Mouse (Mus musculus) embryonic fibroblast, embryonic 13.5 days (primary cell): ENCODE measurements around the gene Olfr224. TPM values are rescaled to one million over a fixed set of nuclear protein-coding genes. Genes with fewer than 3 reads are reported as not detected.

ENCODE experiments used
- polyA plus RNA-seq: library from polyadenylated mRNA; stranded (reverse); fragments of >200 nt; gene quantifications from 2 replicates; pipeline ENCODE4 v1.2.4, GENCODE M21; 2011; ENCODE audit warnings: low read depth; ENCODE audit not compliant: missing spikeins, insufficient read length

Gene Olfr224
- polyA plus RNA-seq, 1 experiment: not detected

Other genes with a start within 250 kb of the Olfr224 start
- 22.1 and 23.2 TPM in 2 replicates for gene Zfp672, start 240.2 kb downstream of the Olfr224 start, polyA plus RNA-seq
- gene Sh3bp5l, start 239.8 kb downstream of the Olfr224 start, polyA plus RNA-seq: 21.5 and 25.1 TPM in 2 replicates
- gene Lypd8, start 191.5 kb downstream of the Olfr224 start, polyA plus RNA-seq: not detected in 2 replicates
- gene 1810065E05Rik, start 149.4 kb downstream of the Olfr224 start, polyA plus RNA-seq: not detected in 2 replicates
- not detected in 2 replicates for gene Gm12253, start 138.0 kb downstream of the Olfr224 start, polyA plus RNA-seq
- gene Lypd9, start 117.6 kb downstream of the Olfr224 start, polyA plus RNA-seq: not detected in 2 replicates
- not detected in 2 replicates for gene Olfr30, start 108.3 kb downstream of the Olfr224 start, polyA plus RNA-seq
- gene Olfr332, start 78.0 kb downstream of the Olfr224 start, polyA plus RNA-seq: not detected in 2 replicates
- not detected in 2 replicates for gene Olfr331, start 68.0 kb downstream of the Olfr224 start, polyA plus RNA-seq
- gene Olfr330, start 35.7 kb downstream of the Olfr224 start, polyA plus RNA-seq: not detected in 2 replicates
- not detected in 2 replicates for gene Olfr329-ps, start 24.1 kb downstream of the Olfr224 start, polyA plus RNA-seq
- not detected in 2 replicates for gene Olfr328, start 14.9 kb downstream of the Olfr224 start, polyA plus RNA-seq
- not detected in 2 replicates for gene Olfr325, start 7.2 kb upstream of the Olfr224 start, polyA plus RNA-seq
- gene Olfr324, start 24.6 kb upstream of the Olfr224 start, polyA plus RNA-seq: not detected in 2 replicates
- gene 2210407C18Rik, start 45.5 kb upstream of the Olfr224 start, polyA plus RNA-seq: not detected in 2 replicates
- not detected in 2 replicates for gene Olfr323, start 59.9 kb upstream of the Olfr224 start, polyA plus RNA-seq
- not detected in 2 replicates for gene Trim58, start 69.9 kb upstream of the Olfr224 start, polyA plus RNA-seq
- gene Olfr322, start 88.2 kb upstream of the Olfr224 start, polyA plus RNA-seq: not detected in 2 replicates
- gene Olfr320, start 110.5 kb upstream of the Olfr224 start, polyA plus RNA-seq: not detected in 2 replicates
- gene Olfr319, start 128.6 kb upstream of the Olfr224 start, polyA plus RNA-seq: not detected in 2 replicates
- not detected in 2 replicates for gene Olfr318, start 153.5 kb upstream of the Olfr224 start, polyA plus RNA-seq
- gene Olfr317, start 168.7 kb upstream of the Olfr224 start, polyA plus RNA-seq: not detected in 2 replicates
- gene Olfr316, start 182.2 kb upstream of the Olfr224 start, polyA plus RNA-seq: not detected in 2 replicates
- gene Olfr315, start 202.6 kb upstream of the Olfr224 start, polyA plus RNA-seq: not detected in 2 replicates
- gene Olfr314, start 212.4 kb upstream of the Olfr224 start, polyA plus RNA-seq: not detected in 2 replicates
- not detected in 2 replicates for gene Fam183b, start 231.4 kb upstream of the Olfr224 start, polyA plus RNA-seq
- gene Olfr313, start 244.4 kb upstream of the Olfr224 start, polyA plus RNA-seq: not detected in 2 replicates